Mouse (Mus musculus) left cerebral cortex, postnatal 25 days (tissue): ENCODE measurements around the gene Nudt5. TPM values are rescaled to one million over a fixed set of nuclear protein-coding genes. Genes with fewer than 3 reads are reported as not detected.

ENCODE experiments used
- DNase-seq, 2 experiments: peaks; one replicate each; pipeline ENCODE4 v3.0.0; 2022; ENCODE audit warnings: low spot score in 2 of 2, mixed read lengths in 1 of 2
- intact Hi-C: fragments of 180-260 bp; cut with DNase I; formaldehyde crosslinking; loops from one replicate; pipeline ENCODE4 v1.15.1; 2025
- total RNA-seq, 2 experiments: library from RNA; stranded (reverse); gene quantifications; 2 replicates each; pipeline ENCODE4 v1.2.3; 2021

Gene Nudt5
- total RNA-seq, 2 experiments from 2014 or later, result 23.8 to 25.7 TPM

DNA sequence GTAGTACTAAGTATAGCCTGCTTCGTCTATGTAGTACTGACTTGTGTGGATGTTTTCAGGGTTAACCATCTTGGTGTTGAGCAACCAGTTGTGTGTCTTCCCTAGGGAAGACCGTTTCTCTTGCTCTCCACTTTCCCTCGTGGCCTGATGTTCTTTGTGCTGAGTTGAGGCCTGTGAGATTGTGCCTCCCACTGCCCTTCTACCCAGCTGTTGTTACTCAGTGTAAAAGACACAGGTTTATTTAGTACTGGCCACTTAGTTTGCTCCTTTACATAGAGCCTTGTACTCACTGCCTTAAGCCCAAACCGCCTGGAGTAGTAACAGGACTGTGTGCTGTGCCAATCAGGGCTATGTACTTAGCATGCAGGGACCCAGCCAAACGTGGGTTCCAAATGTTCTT lies 7.0 kb downstream of the Nudt5 start:
- DNase-seq, result no peak
- intact Hi-C loops, result no loop called here

DNA sequence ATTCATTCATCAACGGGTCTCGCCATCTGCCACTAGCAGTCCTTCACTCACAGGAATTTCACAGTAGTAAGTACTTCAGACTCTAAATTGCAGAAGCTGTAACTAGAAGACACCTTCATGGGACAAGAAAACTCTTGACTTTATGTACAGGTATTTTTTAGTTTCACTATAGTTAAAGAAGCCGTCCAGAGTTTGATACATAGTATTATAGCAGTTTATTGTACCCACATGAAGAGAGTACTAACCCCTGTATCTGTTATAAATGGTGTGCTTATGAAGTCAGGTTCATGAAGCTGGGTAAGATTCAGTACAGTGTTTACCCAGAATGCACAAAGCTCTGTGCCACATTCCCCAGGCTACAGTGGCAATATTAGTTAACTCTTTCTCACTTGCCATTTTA lies 18.0 kb downstream of the Nudt5 start, which contains the start of gene Gm13199:
Gene Gm13199, minus strand, starts transcription at position 101 of the 400 bp plus-strand sequence.
- DNase-seq, result no peak
- intact Hi-C loops, result no loop called here

- DNase-seq, result no peak
- intact Hi-C loops, result no loop called here
Observed at GRCm38 (mm10) chr2:5867681-5868080, 22.9 kb downstream of the Nudt5 start.

- intact Hi-C loops, result no loop called here
- DNase-seq, result no peak
Observed at GRCm38 (mm10) chr2:5869746-5870145, 24.9 kb downstream of the Nudt5 start.

- no peak for DNase-seq
- intact Hi-C loops, result no loop called here
Observed at GRCm38 (mm10) chr2:5877446-5877845, 32.6 kb downstream of the Nudt5 start.

GRCm38 (mm10) chr2:5888865-5889264 lies 44.0 kb downstream of the Nudt5 start:
- DNase-seq, result no peak
- intact Hi-C loops, result no loop called here

DNA sequence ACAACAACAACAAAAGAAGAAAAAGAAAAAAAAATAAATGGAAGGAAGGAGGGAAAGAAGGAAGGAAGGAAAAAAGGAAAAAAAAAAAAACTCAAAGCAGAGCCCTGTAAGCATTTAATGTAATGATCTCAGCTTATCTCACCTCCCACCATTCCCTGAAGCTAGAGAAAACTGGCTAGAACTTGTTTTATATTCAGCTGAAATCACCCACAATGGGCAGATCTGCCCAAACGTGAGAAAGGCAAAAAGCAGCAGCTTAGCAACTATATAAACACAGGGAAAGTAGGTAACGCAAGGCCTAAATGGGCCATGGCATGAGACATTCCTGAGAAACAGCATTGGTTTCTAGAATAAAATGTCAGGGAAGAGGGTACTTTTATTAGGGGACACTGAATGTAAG lies 44.6 kb downstream of the Nudt5 start:
- intact Hi-C loops, result no loop called here

DNA sequence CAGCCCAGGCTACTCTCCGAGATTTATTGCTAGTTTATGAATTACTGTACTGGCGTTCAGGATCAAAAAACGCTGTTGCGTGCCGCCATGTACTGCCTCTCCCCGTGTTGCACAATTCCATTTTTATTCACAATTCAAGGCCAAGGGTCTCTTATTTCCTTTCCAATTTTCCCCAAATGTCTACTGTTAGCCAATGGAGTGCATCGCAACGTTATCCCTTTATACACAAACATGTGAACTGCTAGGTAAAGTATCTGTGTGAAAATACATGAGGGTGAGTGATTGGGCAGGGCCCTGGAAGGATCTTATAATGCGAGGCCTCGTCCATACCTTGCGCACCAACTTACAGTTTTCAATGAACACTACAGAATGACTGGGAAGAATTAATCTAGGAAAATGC lies 49.5 kb downstream of the Nudt5 start:
- no peak for DNase-seq
- intact Hi-C loops, result loop anchor here (2.0 kb wide), 1 partner anchor 57 kb away; the partner anchor contains the start of gene Upf2

More for the DNA sequence above, 44.6 kb downstream of the Nudt5 start:
- DNase-seq, result peak in 1 of 2 experiments; percentile 83

DNA sequence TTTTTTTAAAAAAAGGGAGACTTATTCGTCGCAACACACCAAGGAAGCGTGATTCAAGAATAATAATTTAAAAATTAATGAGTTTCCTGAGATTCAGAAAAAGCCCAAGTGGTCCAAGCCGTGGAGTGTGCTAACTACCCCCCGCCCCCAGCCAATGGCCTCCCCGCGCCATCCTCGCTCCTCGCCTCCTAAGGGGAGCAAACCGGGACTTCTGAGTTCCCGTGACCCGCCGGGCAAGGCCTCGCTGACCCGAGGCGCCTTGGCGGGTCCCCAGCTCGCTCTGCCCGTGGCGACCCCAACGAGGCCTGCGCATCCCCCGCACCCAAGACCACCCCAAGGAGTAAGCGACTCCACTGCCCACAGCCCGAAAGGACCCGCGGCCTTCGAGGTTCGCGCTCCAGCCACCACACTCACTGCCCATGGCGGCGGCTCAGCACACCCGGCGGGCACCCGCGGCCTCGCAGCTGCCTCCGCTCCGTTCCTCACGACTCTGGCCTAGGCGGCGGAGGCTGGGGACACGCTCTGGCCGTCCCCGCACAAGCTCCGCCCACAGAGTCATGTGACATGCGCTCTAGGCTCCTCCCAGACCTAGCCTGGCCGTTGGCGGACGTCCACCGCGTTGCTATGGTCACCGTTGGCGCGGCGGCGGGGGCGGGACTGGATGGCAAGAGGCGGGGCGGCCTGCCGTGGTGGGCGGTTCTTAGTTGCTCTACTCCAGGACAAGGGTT lies 50.2 kb downstream of the Nudt5 start, which contains the start of gene Sec61a2:
Gene Sec61a2, minus strand, starts transcription at position 590 of the 728 bp plus-strand sequence.
- intact Hi-C loops, result loop anchor here (2.0 kb wide), 1 partner anchor 56 kb away; the partner anchor contains the start of gene Upf2
- DNase-seq, result peak; percentile 99

- DNase-seq, result peak in 1 of 2 experiments; percentile 23
- intact Hi-C loops, result no loop called here
Observed at GRCm38 (mm10) chr2:5900145-5900544, 55.3 kb downstream of the Nudt5 start.

- intact Hi-C loops, result no loop called here
- peak; percentile 48 to 50 for DNase-seq
Observed at GRCm38 (mm10) chr2:5906092-5906491, 61.3 kb downstream of the Nudt5 start.

- DNase-seq, result no peak
- intact Hi-C loops, result no loop called here
Observed at GRCm38 (mm10) chr2:5906625-5907024, 61.8 kb downstream of the Nudt5 start.

DNA sequence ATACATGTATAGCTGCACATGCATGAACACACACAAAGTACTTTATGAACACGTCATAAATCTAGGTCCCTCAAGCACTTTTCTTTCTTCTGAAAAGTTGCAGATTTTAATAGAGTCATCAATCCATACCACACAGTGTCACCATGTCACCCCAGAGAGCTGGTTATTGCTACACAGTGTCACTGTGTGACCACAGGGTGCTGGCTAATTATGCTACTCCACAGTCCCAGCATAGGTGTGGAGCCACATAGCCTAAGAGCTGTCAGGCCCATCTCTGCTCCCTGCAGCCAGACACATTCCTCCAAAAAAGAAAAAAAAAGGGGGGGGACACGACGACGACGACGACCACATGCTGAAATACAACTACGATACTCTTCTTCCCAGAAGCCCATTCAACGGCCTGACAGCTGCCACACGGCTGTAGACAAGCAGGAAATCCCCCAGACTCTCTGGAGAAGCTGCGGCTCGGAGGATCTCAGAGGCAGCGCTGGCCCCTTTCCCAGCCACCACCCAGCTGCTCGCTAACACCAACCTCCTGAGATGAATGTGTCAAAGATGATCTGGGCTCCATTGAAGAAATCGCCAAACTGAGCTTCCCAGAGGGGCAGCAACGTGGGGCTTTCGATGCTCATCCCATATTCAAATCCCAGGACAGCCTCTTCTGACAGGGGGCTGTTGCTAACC lies 66.6 kb downstream of the Nudt5 start:
- peak in 1 of 2 experiments; percentile 56 for DNase-seq
- intact Hi-C loops, result no loop called here

Other genes with a start within 250 kb of the Nudt5 start
- gene Camk1d, start 130.5 kb upstream of the Nudt5 start, total RNA-seq, result 100 to 1,000 TPM; 115 to 116 TPM
- gene Cdc123, start 145 bp downstream of the Nudt5 start, total RNA-seq, result 100 to 1,000 TPM; 137 to 140 TPM
- gene Gm13199, start 17.9 kb downstream of the Nudt5 start, total RNA-seq, result 1 to 10 TPM; 1.4 to 2.5 TPM
- 100 to 1,000 TPM; 102 to 107 TPM for gene Sec61a2, start 50.4 kb downstream of the Nudt5 start, total RNA-seq
- 1 to 10 TPM; 5.5 to 9.7 TPM for gene Dhtkd1, start 97.8 kb downstream of the Nudt5 start, total RNA-seq
- 10 to 100 TPM; 32.2 to 38.0 TPM for gene Upf2, start 106.5 kb downstream of the Nudt5 start, total RNA-seq